13 mouse cellular contexts compared by ENCODE assay signal in genomic region chr9:25075977-25076376, GRCm38 (mm10). TPM values are rescaled to one million over a fixed set of nuclear protein-coding genes. Genes with fewer than 3 reads are reported as not detected.
DNase-seq lines count a peak whose midpoint lies in the region; ATAC-seq lines count a peak whose summit lies in the region.
"Had no signal": no experiment of that assay in that cellular context is flagged by ENCODE, and none has a peak within 500 bp of the region (broad histone marks: within the 10 kb centered on the region; RNA-seq: fewer than 3 reads in every experiment).

No protein-coding gene starts in this region.

- H3K36me3 ChIP-seq in megakaryocyte, embryonic 14.5 days (replicated peaks; ENCODE audit: low read length), result no peaks in the 10 kb centered on the region
- H3K36me3 ChIP-seq: G1E; limb, embryonic 12.5 days had no signal

- no peak for ATAC-seq in megakaryocyte, adult 5-6 weeks (ENCODE audit: poor library complexity, severe bottlenecking)

- peaks cover 72% of the 10 kb centered on the region for H3K4me1 ChIP-seq in megakaryocyte, embryonic 14.5 days
- H3K4me1 ChIP-seq: limb, embryonic 12.5 days had no signal

- no peaks in the 10 kb centered on the region for H3K27me3 ChIP-seq in megakaryocyte, embryonic 14.5 days (replicated peaks)

- intact Hi-C loops in left cerebral cortex, postnatal 14 days (cut with DNase I), result no loop called here

- H3K4me3 ChIP-seq in megakaryocyte, embryonic 14.5 days (replicated peaks), result peak overlapping the region; percentile 77
- H3K4me3 ChIP-seq: limb, embryonic 12.5 days had no signal

- H3K9me3 ChIP-seq in megakaryocyte, embryonic 14.5 days, result no peaks in the 10 kb centered on the region; the same call in 1 of the 2 replicates
- H3K9me3 ChIP-seq: G1E; limb, embryonic 12.5 days had no signal

- peak; percentile 40 for DNase-seq in heart, adult 8-10 months (ENCODE audit: low spot score)
- peak; percentile 12 to 52 for DNase-seq in left cerebral cortex, postnatal 14 days (ENCODE audit: low spot score in 2 of 2)
- peak; percentile 62 for DNase-seq in telencephalon, adult 2 months (ENCODE audit: low read depth, low spot score)
- no peak for DNase-seq in adrenal gland, postnatal 14 days
- DNase-seq in thymus, postnatal 10 days (ENCODE audit: low spot score in 2 of 2), result no peak
- DNase-seq: embryo, embryonic 11 days; retina, postnatal 1 day had no signal

RNA-seq across cellular contexts. Expression of gene Gm10181, which starts 13.2 kb away (rescaled TPM):
- not detected in 2 replicates for polyA plus RNA-seq in megakaryocyte, embryonic 14.5 days (2012; ENCODE audit: insufficient read depth, low replicate concordance)
- total RNA-seq in megakaryocyte, adult 5-6 weeks (2015), result not detected in 2 replicates
- not detected in 2 replicates for total RNA-seq in megakaryocyte, adult 5-6 weeks (2017)
- not detected for total RNA-seq in heart, adult 8-10 months (2022)
- total RNA-seq in left cerebral cortex, postnatal 14 days (2021), result not detected
- total RNA-seq in adrenal gland, postnatal 14 days (2021), result not detected in 2 replicates
- total RNA-seq: G1E; gastrocnemius, adult 18-20 months had no signal
- polyA plus RNA-seq: G1E; kidney, embryonic 16.5 days; limb, embryonic 12.5 days had no signal

Comparison
In these comparisons a context has a peak if more than half of its experiments do, and no peak if none do; other contexts are left out.
1. DNase-seq: peak in heart, adult 8-10 months (single experiment), left cerebral cortex, postnatal 14 days (2 of 2) and telencephalon, adult 2 months (single experiment); none in adrenal gland, postnatal 14 days (single experiment) and thymus, postnatal 10 days (0 of 2).